Comparison of ENCODE assay signal across 8 mouse cellular contexts in genomic region chr2:72285888-72286661, GRCm38 (mm10). TPM values are rescaled to one million over a fixed set of nuclear protein-coding genes. Genes with fewer than 3 reads are reported as not detected.
A peak's percentile ranks its signal among the peaks of the same experiment; 100 is the strongest.
DNase-seq lines count a peak whose midpoint lies in the region; ATAC-seq lines count a peak whose summit lies in the region.

No protein-coding gene starts in this region.

- intact Hi-C loops in left cerebral cortex, postnatal 4 days (cut with DNase I), result no loop called here
- intact Hi-C loops in left cerebral cortex, postnatal 36 days (cut with DNase I), result no loop called here

- H3K9ac ChIP-seq in hindbrain, embryonic 15.5 days, result peak overlapping the region; percentile 64
- peak overlapping the region; percentile 88 for H3K9ac ChIP-seq in liver, embryonic 15.5 days
- H3K9ac ChIP-seq in neural tube, embryonic 15.5 days (replicated peaks), result peak overlapping the region; percentile 58

- under 1% methylated on average over 54 of the region's 60 CpGs for WGBS in hindbrain, embryonic 15.5 days
- WGBS in liver, embryonic 15.5 days (ENCODE audit: insufficient replicate concordance), result under 1% methylated on average over 60 of the region's 60 CpGs
- 1% methylated on average over 53 of the region's 60 CpGs for WGBS in neural tube, embryonic 15.5 days

- peak overlapping the region; percentile 97 for H3K4me2 ChIP-seq in hindbrain, embryonic 15.5 days
- H3K4me2 ChIP-seq in liver, embryonic 15.5 days, result peak overlapping the region; percentile 79
- H3K4me2 ChIP-seq in neural tube, embryonic 15.5 days, result peak overlapping the region; percentile 82

- H3K27me3 ChIP-seq in erythroblast, embryonic 14.5 days (ENCODE audit: control insufficient read depth), result peaks cover 23% of the 10 kb centered on the region
- H3K27me3 ChIP-seq in hindbrain, embryonic 15.5 days, result 0 out of 2 replicates have a peak, but pooled peaks cover 7% of the 10 kb centered on the region
- H3K27me3 ChIP-seq in liver, embryonic 15.5 days, result peaks cover 11% of the 10 kb centered on the region; the same call in 1 of the 2 replicates
- peaks cover 3% of the 10 kb centered on the region; the same call in 1 of the 2 replicates for H3K27me3 ChIP-seq in neural tube, embryonic 15.5 days (replicated peaks)

- 0 out of 2 replicates have a peak overlapping the region, but pooled peaks have one; percentile 0 for H3K27ac ChIP-seq in hindbrain, embryonic 15.5 days (replicated peaks)
- H3K27ac ChIP-seq in liver, embryonic 15.5 days (replicated peaks), result peak overlapping the region; percentile 60
- no peak overlapping the region for H3K27ac ChIP-seq in neural tube, embryonic 15.5 days (replicated peaks)

- H3K9me3 ChIP-seq in erythroblast, embryonic 14.5 days (ENCODE audit: control insufficient read depth, low read length), result no peaks in the 10 kb centered on the region
- no peaks in the 10 kb centered on the region for H3K9me3 ChIP-seq in hindbrain, embryonic 15.5 days
- no peaks in the 10 kb centered on the region for H3K9me3 ChIP-seq in liver, embryonic 15.5 days (replicated peaks)
- H3K9me3 ChIP-seq in neural tube, embryonic 15.5 days (replicated peaks), result no peaks in the 10 kb centered on the region

- H3K36me3 ChIP-seq in erythroblast, embryonic 14.5 days (ENCODE audit: control insufficient read depth), result peaks cover 13% of the 10 kb centered on the region
- no peaks in the 10 kb centered on the region for H3K36me3 ChIP-seq in hindbrain, embryonic 15.5 days
- no peaks in the 10 kb centered on the region for H3K36me3 ChIP-seq in liver, embryonic 15.5 days (replicated peaks)
- H3K36me3 ChIP-seq in neural tube, embryonic 15.5 days, result no peaks in the 10 kb centered on the region

- ATAC-seq in hindbrain, embryonic 15.5 days (ENCODE audit: low FRiP score, low read depth), result peak; percentile 59
- peak; percentile 56 for ATAC-seq in liver, embryonic 15.5 days (ENCODE audit: insufficient read depth)
- peak; percentile 59 for ATAC-seq in neural tube, embryonic 15.5 days (ENCODE audit: low FRiP score)

- H3K4me1 ChIP-seq in erythroblast, embryonic 14.5 days (ENCODE audit: control insufficient read depth), result peaks cover 31% of the 10 kb centered on the region
- H3K4me1 ChIP-seq in hindbrain, embryonic 15.5 days (replicated peaks), result 0 out of 2 replicates have a peak, but pooled peaks cover 3% of the 10 kb centered on the region
- H3K4me1 ChIP-seq in liver, embryonic 15.5 days (replicated peaks), result peaks cover 22% of the 10 kb centered on the region
- H3K4me1 ChIP-seq in neural tube, embryonic 15.5 days, result peaks cover 11% of the 10 kb centered on the region; the same call in 1 of the 2 replicates

- peak overlapping the region; percentile 76 for H3K4me3 ChIP-seq in erythroblast, embryonic 14.5 days (replicated peaks)
- H3K4me3 ChIP-seq in hindbrain, embryonic 15.5 days, result peak overlapping the region; percentile 70
- peak overlapping the region; percentile 86 for H3K4me3 ChIP-seq in liver, embryonic 15.5 days (replicated peaks)
- peak overlapping the region; percentile 70 for H3K4me3 ChIP-seq in neural tube, embryonic 15.5 days (replicated peaks)

- peak; percentile 31 for DNase-seq in left cerebral cortex, postnatal 4 days
- no peak for DNase-seq in left cerebral cortex, postnatal 36 days (ENCODE audit: low spot score in 2 of 2)
- peak; percentile 43 for DNase-seq in adrenal gland, postnatal 25 days
- no peak for DNase-seq in right cerebral cortex, adult 18-20 months

RNA-seq across cellular contexts. Expression of gene Map3k20, which starts 0.6 kb away (rescaled TPM):
- total RNA-seq in left cerebral cortex, postnatal 4 days (2021), result 10 to 100 TPM; 10.8 to 11.7 TPM
- total RNA-seq in left cerebral cortex, postnatal 36 days (2021), result 10 to 100 TPM; 11.7 to 11.8 TPM
- 28.2 and 36.1 TPM in 2 replicates for total RNA-seq in adrenal gland, postnatal 25 days (2021)
- polyA plus RNA-seq in erythroblast, embryonic 14.5 days (2012), result 0.21 and 0.30 TPM in 2 replicates
- 4.5 and 4.8 TPM in 2 replicates for polyA plus RNA-seq in hindbrain, embryonic 15.5 days (2015; fragmentation: Nextera tagmentation; extraction: Ambion mirVana)
- 6.9 and 7.5 TPM in 2 replicates for polyA plus RNA-seq in liver, embryonic 15.5 days (2015; fragmentation: Nextera tagmentation; extraction: Ambion mirVana)
- 3.8 and 5.5 TPM in 2 replicates for polyA plus RNA-seq in neural tube, embryonic 15.5 days (2015; fragmentation: Nextera tagmentation; extraction: Ambion mirVana)

Comparison
In these comparisons a context has a peak if more than half of its experiments do, and no peak if none do; other contexts are left out.
1. DNase-seq: peak in left cerebral cortex, postnatal 4 days (single experiment) and adrenal gland, postnatal 25 days (single experiment); none in left cerebral cortex, postnatal 36 days (0 of 2) and right cerebral cortex, adult 18-20 months (single experiment).
2. Peak in every context shown above with its lines, with median percentiles within 50 percentile points of each other: H3K4me3 ChIP-seq, ATAC-seq, H3K4me2 ChIP-seq and H3K9ac ChIP-seq.